Mouse (Mus musculus) layer of hippocampus, adult 9-10 months (tissue): Measurements from ENCODE around the gene Zfp879.

Experiments used
- DNase-seq: peaks from one replicate; pipeline ENCODE4 v3.0.0; 2022; ENCODE audit warnings: low spot score

Gene Zfp879

DNA sequence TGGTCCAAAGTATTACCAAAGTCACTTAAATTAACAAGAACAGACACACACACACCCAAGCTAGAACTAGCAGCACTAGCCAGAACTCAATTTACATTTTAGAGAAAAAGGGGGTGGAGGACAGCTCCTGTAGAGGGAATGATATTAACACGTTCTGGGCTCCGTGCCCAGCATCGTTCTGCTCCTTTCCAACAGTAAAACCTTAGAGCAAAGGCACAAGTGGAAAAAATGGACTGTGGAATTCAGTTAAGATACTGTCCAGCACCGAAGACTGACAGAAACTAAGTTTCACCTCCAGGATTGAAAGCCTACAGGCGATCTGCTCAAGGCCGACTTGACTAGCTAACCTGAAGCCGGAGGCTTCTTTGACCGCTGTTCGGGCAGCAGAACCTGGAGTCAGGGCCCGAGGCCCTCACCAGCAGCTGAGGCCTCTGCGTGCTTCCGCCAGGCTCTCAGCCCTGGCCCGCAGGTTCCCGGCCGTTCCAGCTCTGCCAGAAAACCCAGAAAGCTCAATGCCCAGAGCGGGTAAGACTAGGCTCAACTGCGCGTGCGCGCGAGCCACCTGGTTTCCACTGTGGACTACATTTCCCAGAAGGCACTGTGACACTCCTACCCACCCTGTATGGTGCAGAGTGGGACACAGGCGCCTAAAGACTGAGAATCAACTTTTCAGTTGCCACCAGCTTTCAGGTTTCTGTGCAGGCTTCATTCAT, at the start of gene Zfp879:
Gene Zfp879 (minus strand): TSS at position 530 of the 713 bp plus-strand sequence.
- DNase-seq = peak; percentile 92

DNA sequence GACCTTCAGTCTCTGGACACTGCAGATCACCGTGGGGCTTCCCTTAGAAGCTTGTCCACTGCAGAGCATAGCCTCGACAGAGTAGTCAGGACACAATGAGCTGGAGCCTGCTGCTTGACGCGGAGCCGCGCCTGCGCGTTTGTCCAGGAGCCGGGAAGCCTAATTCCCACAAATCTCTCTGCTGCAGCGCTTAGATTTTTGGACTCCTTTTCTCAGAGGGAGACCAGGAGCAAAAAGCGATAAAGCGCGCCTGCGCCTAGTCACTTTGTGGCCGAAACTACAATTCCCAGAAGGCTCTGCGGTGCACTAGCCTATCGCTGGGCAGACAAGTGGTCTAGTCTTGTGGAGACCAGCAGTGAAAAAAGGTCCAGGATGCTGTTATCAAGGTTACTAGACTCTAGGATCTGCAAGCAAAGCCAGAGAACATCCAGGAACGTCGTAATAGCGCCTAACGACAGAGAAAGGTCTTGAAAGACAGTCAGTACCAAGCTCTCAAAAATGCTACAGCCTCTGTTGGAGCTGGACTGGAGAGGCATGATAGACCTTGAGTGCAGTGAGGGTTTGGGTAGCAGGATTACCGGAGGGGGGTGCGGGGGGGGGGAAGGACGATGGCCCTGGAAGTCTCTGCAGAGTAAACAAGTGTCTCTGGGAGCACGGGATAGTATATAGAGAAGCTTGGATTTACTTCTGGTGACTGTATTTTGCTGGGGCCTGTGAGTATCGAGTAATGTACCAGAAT, 46.2 kb upstream of the Zfp879 start, which contains the start of gene Zfp454:
Gene Zfp454 (minus strand): TSS at position 262 of the 739 bp plus-strand sequence.
- DNase-seq = peak; percentile 92

DNA sequence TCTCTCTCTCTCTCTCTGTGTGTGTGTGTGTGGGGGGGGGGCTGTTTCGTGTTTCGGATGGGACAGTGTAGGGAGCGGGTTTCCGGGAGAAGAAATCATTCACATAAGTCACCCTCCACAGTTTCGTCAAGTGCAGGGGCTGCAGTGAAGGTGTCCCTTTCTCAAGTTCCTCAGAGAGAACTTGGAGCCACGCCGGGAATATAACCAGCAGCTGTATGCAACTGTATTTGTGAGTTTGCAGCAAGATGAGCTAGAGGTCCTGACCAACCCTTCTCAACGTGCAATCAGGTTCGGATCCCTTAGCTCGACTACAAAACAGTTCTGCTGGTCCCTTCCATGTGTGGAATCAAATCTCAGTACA, 45.6 kb upstream of the Zfp879 start:
- no peak for DNase-seq

DNA sequence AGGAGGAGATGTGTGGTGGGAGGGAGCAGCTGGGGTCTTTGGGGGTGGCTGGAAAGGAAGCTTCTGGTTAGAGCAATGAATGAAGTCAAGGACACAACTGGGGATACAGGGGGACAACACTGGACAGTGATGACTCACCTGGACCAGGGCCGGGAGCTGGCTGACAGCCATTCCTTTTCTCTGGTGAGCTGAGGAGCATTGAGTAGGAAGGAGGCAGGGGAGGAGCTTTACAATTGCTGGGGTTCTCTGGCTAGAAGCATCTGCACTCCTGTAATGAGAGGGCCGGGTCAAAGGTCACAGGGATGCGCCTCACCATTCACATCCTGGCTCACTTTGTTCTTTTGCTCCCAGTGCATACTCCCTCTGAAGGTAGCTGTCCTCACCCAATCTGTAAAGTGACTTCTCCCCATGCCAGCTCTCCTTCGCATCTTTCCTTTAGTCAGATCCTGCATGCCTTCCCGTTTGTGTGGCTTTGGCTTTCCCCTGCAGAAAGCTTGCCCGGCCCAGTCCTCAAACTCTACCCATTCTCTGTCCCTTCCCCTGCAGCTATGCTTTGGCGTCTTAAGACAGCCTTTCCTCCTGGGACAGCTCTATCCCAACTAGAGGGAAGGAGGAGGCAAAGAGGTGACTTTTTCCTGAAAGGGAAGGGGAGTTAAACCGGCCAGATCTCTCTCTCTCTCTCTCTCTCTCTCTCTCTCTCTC, 45.0 kb upstream of the Zfp879 start:
- no peak for DNase-seq

DNA sequence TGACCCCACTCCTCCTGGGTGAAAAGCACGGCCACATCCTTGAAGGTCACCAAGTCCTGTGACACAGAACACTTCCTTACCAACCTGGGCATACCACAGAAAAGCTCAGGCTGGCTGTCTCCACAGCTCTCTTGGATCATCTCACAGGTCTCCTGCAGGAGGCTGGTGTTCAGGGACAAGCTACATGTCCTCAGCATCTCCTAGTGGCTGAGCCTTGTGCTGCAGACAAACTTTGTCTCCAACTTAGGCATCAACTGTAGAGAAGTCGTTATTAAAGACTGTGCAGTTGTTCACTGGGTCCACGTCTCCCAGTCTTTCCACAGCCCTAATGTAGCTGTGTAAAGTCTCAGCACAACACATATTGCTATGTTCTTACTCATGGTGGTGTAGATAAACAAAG, 42.4 kb upstream of the Zfp879 start:
- no peak for DNase-seq

DNA sequence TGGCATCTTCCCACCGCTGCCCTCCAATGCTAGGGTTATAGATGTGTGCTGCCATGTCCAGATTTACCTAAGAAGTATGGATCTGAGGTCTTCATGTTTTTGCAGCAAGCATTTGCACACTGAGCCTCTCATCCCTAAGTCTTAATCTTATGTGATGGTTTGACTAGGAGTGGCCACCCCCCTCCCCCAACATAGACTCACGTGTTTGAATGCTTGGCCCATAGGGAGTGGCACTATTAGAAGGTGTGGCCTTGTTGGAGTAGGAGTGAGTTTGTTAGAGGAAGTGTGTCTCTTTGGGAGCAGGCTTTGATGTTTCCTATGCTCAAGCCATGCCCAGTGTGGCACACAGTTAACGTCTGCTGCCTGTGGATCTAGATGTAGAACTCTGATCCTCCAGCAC, 37.3 kb upstream of the Zfp879 start:
- no peak for DNase-seq

DNA sequence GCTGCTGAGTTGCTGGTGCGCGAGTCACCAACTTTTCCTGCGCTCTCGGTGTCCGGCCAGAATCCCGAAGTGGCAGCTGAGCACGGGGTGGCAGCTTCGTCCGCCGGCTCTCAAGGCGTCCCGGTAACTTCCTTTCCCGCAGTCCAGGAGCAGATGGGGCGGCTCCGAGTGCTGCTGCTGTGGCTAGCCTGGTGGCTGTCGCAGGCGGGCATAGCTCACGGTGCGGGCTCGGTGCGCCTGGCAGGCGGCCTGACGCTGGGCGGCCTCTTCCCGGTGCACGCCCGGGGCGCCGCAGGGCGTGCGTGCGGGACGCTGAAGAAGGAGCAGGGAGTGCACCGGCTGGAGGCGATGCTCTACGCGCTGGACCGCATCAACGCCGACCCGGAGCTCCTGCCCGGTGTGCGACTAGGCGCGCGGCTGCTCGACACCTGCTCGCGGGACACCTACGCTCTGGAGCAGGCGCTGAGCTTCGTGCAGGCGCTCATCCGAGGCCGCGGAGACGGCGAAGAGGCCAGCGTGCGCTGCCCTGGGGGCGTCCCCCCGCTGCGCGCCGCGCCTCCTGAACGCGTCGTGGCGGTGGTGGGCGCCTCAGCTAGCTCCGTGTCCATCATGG, 9.7 kb upstream of the Zfp879 start:
- DNase-seq = no peak

DNA sequence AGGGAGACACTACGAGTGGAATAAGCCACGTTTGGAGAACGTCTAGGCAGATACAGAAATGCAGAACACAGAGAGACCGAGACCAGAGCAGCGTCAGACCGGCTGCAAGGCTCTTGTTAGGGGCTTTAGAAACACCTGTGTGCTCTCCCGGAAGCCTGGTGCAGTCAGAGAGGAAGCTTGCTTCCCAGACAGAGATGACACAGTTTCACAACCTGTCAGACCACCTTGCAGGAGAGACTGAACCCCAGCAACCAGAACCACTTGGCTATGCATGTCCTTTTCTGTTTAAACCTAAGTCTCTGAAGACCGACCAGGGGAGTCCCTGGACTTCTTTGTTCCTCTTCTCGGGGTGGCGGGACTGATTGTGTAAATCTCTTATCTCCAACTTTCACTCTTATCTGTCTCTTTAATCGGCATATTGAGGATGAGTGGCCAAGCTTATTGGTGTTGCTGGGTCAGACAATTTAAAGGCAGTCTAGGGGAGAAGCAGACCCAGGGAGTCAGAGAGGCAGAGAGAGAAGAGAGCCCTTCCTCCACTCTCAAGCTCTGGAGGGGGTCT, 8.9 kb upstream of the Zfp879 start, which contains the start of gene Grm6:
Gene Grm6 (plus strand): TSS at position 509 of the 559 bp plus-strand sequence.
- no peak for DNase-seq

DNA sequence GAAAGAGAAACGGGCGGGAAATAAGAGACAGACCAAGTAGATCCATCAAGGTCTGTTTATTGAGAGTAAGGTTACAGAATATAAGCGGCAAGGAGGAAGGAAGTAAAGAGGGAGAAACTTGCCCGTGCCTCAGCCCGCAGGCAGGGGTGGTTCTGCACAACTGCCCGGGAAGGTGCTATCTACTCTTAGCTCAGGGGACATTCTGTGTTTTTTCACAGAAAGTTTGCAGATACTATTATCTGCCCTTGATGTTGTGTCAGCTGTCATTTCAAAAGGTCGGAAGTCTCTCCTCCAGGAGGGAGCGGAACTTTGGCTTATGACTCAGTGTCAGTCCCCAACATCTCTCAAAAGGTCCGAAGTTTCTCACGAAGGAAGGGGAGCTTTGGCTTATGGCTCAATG, 8.0 kb upstream of the Zfp879 start:
- DNase-seq = no peak

DNA sequence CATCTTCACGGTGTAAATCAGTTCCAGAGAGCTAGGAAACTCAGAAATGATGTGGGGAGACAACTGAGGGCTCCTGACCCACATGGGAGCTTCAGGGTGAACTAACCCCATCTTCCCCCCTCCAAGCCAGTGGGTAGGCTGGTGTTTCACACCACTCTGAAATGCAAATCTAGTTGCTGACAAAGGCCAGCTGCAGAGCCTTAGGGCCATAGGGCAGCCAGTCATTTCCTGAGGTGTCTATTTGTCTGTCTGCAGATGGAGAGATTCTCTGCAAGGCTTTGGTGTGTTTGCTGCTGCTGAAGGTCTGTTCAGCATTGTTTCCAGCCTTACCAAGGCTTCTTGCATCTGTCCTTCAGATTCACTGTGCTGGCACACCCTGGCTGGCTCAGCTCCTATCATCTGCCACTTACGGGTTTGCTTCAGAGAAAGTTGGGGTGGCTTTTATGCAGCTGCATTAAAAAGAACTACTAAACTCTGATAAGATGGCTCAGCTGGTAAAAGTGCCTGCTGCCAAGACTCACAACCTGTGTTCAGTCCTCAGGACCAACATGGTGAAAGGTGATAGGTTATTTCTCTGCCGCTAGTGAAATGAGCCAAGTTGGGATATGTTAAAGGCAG, 7.3 kb upstream of the Zfp879 start:
- no peak for DNase-seq

DNA sequence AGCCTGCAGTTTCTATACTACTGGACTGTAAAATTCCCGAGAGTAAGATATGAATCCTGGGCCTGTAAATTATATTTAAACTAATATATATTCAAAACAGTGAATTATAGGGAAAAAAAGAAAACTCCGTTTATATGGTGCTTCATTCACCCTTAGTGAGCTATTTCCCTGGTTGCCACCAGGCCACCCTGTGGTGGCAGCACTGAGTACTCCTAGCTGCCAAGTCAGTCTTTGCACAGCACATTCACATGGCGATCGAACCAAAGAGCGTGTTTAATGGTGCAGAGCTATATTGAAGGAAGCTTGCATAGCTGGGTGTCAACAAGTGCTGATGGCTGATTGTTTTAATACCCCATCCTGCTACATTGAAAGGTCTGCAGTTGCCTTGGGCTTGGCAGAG, 5.7 kb upstream of the Zfp879 start:
- no peak for DNase-seq

DNA sequence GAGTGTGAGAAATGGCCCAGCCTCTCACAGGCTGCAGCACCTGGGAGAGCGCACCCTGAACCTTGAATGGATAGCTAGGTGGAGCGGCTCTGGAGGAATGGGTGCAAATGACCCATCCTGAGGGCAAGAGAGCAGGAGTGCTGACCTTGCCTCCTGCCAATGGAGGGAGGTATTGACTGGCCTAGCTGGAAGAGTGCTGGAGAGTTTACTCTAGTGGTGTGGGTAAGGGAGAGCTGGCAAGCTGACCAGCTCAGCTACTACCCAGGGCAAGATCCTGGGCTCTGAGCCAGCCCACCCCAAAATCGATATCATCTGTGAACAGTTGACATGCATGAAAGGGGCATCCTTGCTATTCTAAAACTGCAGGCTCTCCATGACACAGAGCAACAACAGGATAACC, 4.6 kb upstream of the Zfp879 start:
- DNase-seq = no peak

DNA sequence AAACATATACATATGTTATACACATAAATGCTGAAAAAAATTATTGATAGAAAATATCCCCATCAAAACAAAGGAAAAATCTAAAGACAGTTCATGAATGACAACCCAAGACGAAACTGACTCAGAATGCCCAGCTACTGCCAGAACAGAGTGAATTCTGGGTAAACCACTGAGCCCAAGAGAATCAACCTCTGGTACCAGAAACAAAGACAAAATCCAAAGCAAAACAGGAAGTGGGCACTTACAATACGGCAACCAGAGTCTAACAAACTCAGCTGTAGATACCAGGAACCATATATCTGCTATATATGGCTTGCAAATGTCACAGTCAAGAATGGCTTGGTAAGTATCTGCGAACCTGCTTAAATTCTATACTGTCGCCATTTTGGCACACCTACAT, 5.6 kb downstream of the Zfp879 start:
- no peak for DNase-seq

DNA sequence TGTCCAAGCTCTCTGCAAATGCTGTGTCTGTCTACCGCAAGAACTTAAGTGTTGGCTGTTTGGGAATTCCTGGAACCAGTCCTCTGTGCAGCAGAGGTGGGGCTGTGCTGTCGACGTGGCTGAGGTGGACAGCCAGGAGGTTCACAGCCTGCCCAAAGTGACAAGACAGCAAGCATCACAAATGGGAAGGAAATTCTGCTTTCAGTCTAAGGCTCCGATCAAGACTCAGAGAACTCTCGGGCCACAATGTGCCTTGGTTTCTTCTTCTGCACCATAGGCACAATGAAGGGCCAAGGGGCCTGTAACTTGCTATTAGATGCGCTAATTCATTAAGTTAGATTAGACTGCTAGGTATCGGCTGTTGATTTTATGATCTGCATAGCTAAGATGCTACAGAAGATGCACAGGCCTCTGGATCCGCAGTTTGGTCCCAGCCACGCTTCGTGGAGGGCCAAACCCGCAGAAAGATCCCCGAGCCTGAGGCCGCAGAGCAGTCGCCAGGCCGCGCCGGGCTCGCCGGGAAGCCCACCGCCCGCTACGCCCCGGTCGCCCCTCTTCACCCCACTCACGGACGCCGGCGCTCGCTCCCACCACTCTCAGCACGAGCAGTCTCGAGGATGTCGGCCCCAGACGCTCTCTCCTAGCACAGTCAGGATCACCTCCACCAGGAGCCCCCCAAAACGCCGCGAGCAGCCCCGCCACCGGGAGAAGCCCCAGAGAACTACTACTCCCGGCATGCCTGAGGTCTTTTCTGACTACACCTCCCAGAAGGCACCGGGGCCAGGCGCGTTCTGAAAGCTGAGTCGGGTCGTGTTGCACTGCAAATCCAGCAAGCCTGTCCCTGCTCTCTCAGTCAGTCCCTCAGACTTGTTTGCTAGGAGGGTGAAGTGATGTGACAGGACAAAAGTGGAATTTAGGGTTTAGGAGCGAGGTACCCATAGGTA, 14.1 kb downstream of the Zfp879 start, which contains the start of gene Zfp354c:
Gene Zfp354c (minus strand): TSS at position 715 of the 944 bp plus-strand sequence.
- DNase-seq = peak; percentile 64

DNA sequence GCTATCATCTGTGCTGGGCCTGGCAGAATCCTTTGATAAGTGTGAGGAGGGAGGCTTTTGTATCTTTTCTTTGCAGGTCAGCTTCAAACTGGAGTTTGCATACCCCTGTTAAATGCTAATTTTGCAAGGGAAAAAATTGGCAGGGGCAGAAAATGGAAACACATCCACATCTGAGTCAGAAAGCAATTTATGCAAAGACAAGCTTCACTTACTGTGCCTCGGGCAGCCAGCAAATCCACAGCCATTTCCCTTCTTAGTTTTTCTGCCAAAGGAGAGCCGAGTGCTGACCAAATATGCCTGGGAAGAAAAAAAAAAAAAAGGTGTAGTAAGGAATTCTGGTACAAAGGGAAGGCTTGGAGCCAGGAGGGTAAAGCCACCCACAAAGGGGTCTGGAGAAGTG, 15.1 kb downstream of the Zfp879 start:
- DNase-seq = no peak

DNA sequence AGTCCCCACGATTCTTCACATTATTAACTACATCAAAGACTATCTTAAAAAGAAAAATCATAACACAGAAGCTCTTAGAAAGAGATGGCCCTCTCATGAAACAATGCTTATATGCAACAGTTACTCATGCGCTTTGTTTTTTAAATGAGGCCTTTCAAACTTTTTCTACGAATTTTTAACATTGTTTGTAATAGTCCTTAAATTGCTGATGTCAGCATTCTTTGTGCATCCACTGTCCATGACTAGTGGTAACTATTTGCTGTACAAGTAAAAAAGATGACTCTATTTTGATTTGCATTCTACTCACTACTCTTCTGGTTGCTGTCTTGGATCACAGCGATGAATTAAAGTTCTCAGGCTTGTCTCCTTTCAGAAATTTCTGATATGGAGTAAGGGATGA, 27.1 kb downstream of the Zfp879 start:
- no peak for DNase-seq

DNA sequence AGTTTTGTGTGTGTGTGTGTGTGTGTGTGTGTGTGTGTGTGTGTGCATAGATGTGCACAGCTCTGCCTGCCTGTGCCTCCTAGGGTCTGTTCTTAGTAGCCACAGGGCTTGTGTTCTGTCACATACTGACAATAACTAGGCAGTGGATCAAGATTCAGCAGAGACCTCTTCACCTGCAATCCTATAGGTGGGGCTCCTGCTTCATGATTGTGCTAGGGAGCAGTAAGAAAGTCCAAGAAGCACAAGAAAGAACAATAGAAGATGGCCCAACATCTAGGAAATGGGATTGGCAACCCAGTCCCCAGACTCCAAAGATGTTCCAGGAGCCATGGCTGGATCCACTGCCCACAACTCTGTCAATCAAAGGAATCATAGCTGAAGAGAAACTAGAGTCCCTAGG, 42.5 kb downstream of the Zfp879 start:
- DNase-seq = no peak

DNA sequence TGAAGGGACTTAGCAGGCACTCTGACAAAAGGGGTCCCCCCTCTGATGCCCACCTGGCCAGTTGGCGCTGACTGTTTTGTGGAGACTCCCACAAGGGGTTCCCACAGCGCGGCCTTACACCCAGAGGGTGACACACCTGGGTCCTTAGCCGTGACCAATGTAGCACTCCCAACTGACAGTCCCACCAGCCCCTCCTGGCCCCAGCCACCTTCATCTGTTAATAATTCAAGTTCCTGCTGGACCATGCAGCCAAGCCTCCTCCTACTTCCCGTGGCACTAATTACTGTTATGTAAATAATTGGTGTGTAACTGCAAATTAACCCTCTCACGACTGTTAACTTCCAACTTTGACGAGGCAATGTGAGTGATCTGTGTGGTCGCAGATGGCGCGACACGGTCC, 43.7 kb downstream of the Zfp879 start:
- no peak for DNase-seq
